Mouse (Mus musculus): ENCODE data around the gene Vsig10.
A peak's percentile ranks its signal among the peaks of the same experiment; 100 is the strongest.
"Not testable (repeated sequence)": the region's sequence is repeated elsewhere in the genome, so short reads cannot be mapped to it uniquely, and the experiment has no call there.

The Vsig10 gene

GRCm38 (mm10) chr5:117356365-117357128, 37.7 kb downstream of the Vsig10 start:
- peak; percentile 40 for DNase-seq

- peak; percentile 89 for DNase-seq
Measured at GRCm38 (mm10) chr5:117357129-117357477, 38.2 kb downstream of the Vsig10 start, which contains the start of gene Wsb2. TSS of gene Wsb2 (plus strand) at chr5:117357304.

GRCm38 (mm10) chr5:117357478-117358247, 38.8 kb downstream of the Vsig10 start:
- DNase-seq, result no peak

GRCm38 (mm10) chr5:117358248-117358630, 39.4 kb downstream of the Vsig10 start:
- no peak for DNase-seq

GRCm38 (mm10) chr5:117358725-117359124, 39.8 kb downstream of the Vsig10 start:
- DNase-seq, result peak; percentile 83

- no peak for DNase-seq
Measured at GRCm38 (mm10) chr5:117359497-117360227, 40.8 kb downstream of the Vsig10 start.

- peak; percentile 66 for DNase-seq
Measured at GRCm38 (mm10) chr5:117360228-117360515, 41.3 kb downstream of the Vsig10 start.

GRCm38 (mm10) chr5:117360631-117361541, 42.0 kb downstream of the Vsig10 start:
- peak; percentile 51 for DNase-seq

GRCm38 (mm10) chr5:117361590-117361989, 42.7 kb downstream of the Vsig10 start:
- DNase-seq, result no peak

- DNase-seq, result peak; percentile 75
Measured at GRCm38 (mm10) chr5:117363066-117363782, 44.3 kb downstream of the Vsig10 start.

GRCm38 (mm10) chr5:117364821-117365220, 45.9 kb downstream of the Vsig10 start:
- DNase-seq, result no peak

GRCm38 (mm10) chr5:117365904-117366561, 47.1 kb downstream of the Vsig10 start:
- no peak for DNase-seq

- no peak for DNase-seq
Measured at GRCm38 (mm10) chr5:117367206-117367605, 48.3 kb downstream of the Vsig10 start.

- no peak for DNase-seq
Measured at GRCm38 (mm10) chr5:117370592-117370991, 51.7 kb downstream of the Vsig10 start.

- DNase-seq, result no peak
Measured at GRCm38 (mm10) chr5:117373418-117373817, 54.5 kb downstream of the Vsig10 start.

- no peak for DNase-seq
Measured at GRCm38 (mm10) chr5:117374372-117375049, 55.6 kb downstream of the Vsig10 start.

GRCm38 (mm10) chr5:117376331-117376761, 57.5 kb downstream of the Vsig10 start:
- DNase-seq, result no peak

GRCm38 (mm10) chr5:117377731-117378130, 58.8 kb downstream of the Vsig10 start:
- not testable (repeated sequence) for DNase-seq

GRCm38 (mm10) chr5:117380199-117380598, 61.3 kb downstream of the Vsig10 start:
- no peak for DNase-seq

GRCm38 (mm10) chr5:117381785-117382184, 62.9 kb downstream of the Vsig10 start:
- no peak for DNase-seq

GRCm38 (mm10) chr5:117383198-117383597, 64.3 kb downstream of the Vsig10 start:
- DNase-seq, result no peak
